Mouse (Mus musculus): ENCODE measurements around the gene Lsm7. TPM values are rescaled to one million over a fixed set of nuclear protein-coding genes. Genes with fewer than 3 reads are reported as not detected.

Gene Lsm7
- polyA plus RNA-seq, 1 experiment: 242 TPM

- peak overlapping the region; percentile 26 for H3K4me3 ChIP-seq (ENCODE audit: control insufficient read depth, insufficient read depth, low read length)
- H3K4me1 ChIP-seq (replicated peaks; ENCODE audit: control insufficient read depth, insufficient read depth, low read length): peaks cover 16% of the 10 kb centered on the region
- peaks cover 19% of the 10 kb centered on the region for H3K36me3 ChIP-seq (ENCODE audit: control insufficient read depth, insufficient read depth, low read length)
- no peak overlapping the region for H3K27ac ChIP-seq (ENCODE audit: control insufficient read depth, insufficient read depth, low read length)
- no peak for DNase-seq
- WGBS: 74% methylated on average over 34 of the region's 34 CpGs
- TF ChIP-seq POLR2A (IDR thresholded peaks at IDR 0.05; ENCODE audit: control insufficient read depth, extremely low read depth, insufficient read depth, low read length, poor library complexity): no peak
- no peak for TF ChIP-seq CTCF (IDR thresholded peaks at IDR 0.05; ENCODE audit: borderline replicate concordance, control insufficient read depth, extremely low read depth, insufficient read depth, low read length, poor library complexity)
- H3K27me3 ChIP-seq (ENCODE audit: control insufficient read depth, insufficient read depth, low read length): peaks cover 21% of the 10 kb centered on the region
Observed at GRCm38 (mm10) chr10:80806341-80807056, 48.5 kb downstream of the Lsm7 start.

GRCm38 (mm10) chr10:80805925-80806324, 49.1 kb downstream of the Lsm7 start:
- peaks cover 16% of the 10 kb centered on the region for H3K4me1 ChIP-seq (replicated peaks; ENCODE audit: control insufficient read depth, insufficient read depth, low read length)
- peaks cover 21% of the 10 kb centered on the region for H3K27me3 ChIP-seq (ENCODE audit: control insufficient read depth, insufficient read depth, low read length)
- WGBS: 17% methylated on average over 3 of the region's 3 CpGs
- H3K36me3 ChIP-seq (ENCODE audit: control insufficient read depth, insufficient read depth, low read length): peaks cover 23% of the 10 kb centered on the region
- no peak overlapping the region for H3K4me3 ChIP-seq (ENCODE audit: control insufficient read depth, insufficient read depth, low read length)
- DNase-seq: peak; percentile 72
- no peak overlapping the region for H3K27ac ChIP-seq (ENCODE audit: control insufficient read depth, insufficient read depth, low read length)
- TF ChIP-seq POLR2A (IDR thresholded peaks at IDR 0.05; ENCODE audit: control insufficient read depth, extremely low read depth, insufficient read depth, low read length, poor library complexity) (no peak), CTCF (IDR thresholded peaks at IDR 0.05; ENCODE audit: borderline replicate concordance, control insufficient read depth, extremely low read depth, insufficient read depth, low read length, poor library complexity) (peak; percentile 74)

- Histone ChIP-seq H3K4me1 (replicated peaks; ENCODE audit: control insufficient read depth, insufficient read depth, low read length) (peaks cover 16% of the 10 kb centered on the region), H3K27me3 (ENCODE audit: control insufficient read depth, insufficient read depth, low read length) (peaks cover 20% of the 10 kb centered on the region), H3K27ac (ENCODE audit: control insufficient read depth, insufficient read depth, low read length) (no peak overlapping the region), H3K4me3 (ENCODE audit: control insufficient read depth, insufficient read depth, low read length) (no peak overlapping the region), H3K36me3 (ENCODE audit: control insufficient read depth, insufficient read depth, low read length) (peaks cover 23% of the 10 kb centered on the region)
- no peak for DNase-seq
- TF ChIP-seq POLR2A (IDR thresholded peaks at IDR 0.05; ENCODE audit: control insufficient read depth, extremely low read depth, insufficient read depth, low read length, poor library complexity) (no peak), CTCF (IDR thresholded peaks at IDR 0.05; ENCODE audit: borderline replicate concordance, control insufficient read depth, extremely low read depth, insufficient read depth, low read length, poor library complexity) (no peak)
- 93% methylated on average over 5 of the region's 5 CpGs for WGBS
Observed at GRCm38 (mm10) chr10:80805322-80805721, 49.7 kb downstream of the Lsm7 start.

- H3K36me3 ChIP-seq (ENCODE audit: control insufficient read depth, insufficient read depth, low read length): peaks cover 23% of the 10 kb centered on the region
- H3K4me1 ChIP-seq (replicated peaks; ENCODE audit: control insufficient read depth, insufficient read depth, low read length): peaks cover 19% of the 10 kb centered on the region
- TF ChIP-seq CTCF (IDR thresholded peaks at IDR 0.05; ENCODE audit: borderline replicate concordance, control insufficient read depth, extremely low read depth, insufficient read depth, low read length, poor library complexity): no peak
- no peak for TF ChIP-seq POLR2A (IDR thresholded peaks at IDR 0.05; ENCODE audit: control insufficient read depth, extremely low read depth, insufficient read depth, low read length, poor library complexity)
- WGBS: 91% methylated on average over 6 of the region's 6 CpGs
- H3K27me3 ChIP-seq (ENCODE audit: control insufficient read depth, insufficient read depth, low read length): peaks cover 16% of the 10 kb centered on the region
- no peak for DNase-seq
- no peak within 1 kb of the TSS for H3K4me3 ChIP-seq (ENCODE audit: control insufficient read depth, insufficient read depth, low read length)
- H3K27ac ChIP-seq (ENCODE audit: control insufficient read depth, insufficient read depth, low read length): no peak within 1 kb of the TSS
Observed at GRCm38 (mm10) chr10:80804916-80805315, 50.1 kb downstream of the Lsm7 start, which contains the start of gene Amh. Amh (plus strand) TSS chr10:80805243.

GRCm38 (mm10) chr10:80804340-80804739, 50.7 kb downstream of the Lsm7 start:
- H3K27me3 ChIP-seq (ENCODE audit: control insufficient read depth, insufficient read depth, low read length): peaks cover 13% of the 10 kb centered on the region
- TF ChIP-seq POLR2A (IDR thresholded peaks at IDR 0.05; ENCODE audit: control insufficient read depth, extremely low read depth, insufficient read depth, low read length, poor library complexity) (no peak), CTCF (IDR thresholded peaks at IDR 0.05; ENCODE audit: borderline replicate concordance, control insufficient read depth, extremely low read depth, insufficient read depth, low read length, poor library complexity) (no peak)
- H3K36me3 ChIP-seq (ENCODE audit: control insufficient read depth, insufficient read depth, low read length): peaks cover 23% of the 10 kb centered on the region
- no peak overlapping the region for H3K4me3 ChIP-seq (ENCODE audit: control insufficient read depth, insufficient read depth, low read length)
- 100% methylated on average over 2 of the region's 2 CpGs for WGBS
- H3K27ac ChIP-seq (ENCODE audit: control insufficient read depth, insufficient read depth, low read length): no peak overlapping the region
- no peak for DNase-seq
- H3K4me1 ChIP-seq (replicated peaks; ENCODE audit: control insufficient read depth, insufficient read depth, low read length): peaks cover 22% of the 10 kb centered on the region

- no peak overlapping the region for H3K4me3 ChIP-seq (ENCODE audit: control insufficient read depth, insufficient read depth, low read length)
- H3K36me3 ChIP-seq (ENCODE audit: control insufficient read depth, insufficient read depth, low read length): peaks cover 23% of the 10 kb centered on the region
- WGBS: 96% methylated on average over 3 of the region's 3 CpGs
- H3K27ac ChIP-seq (ENCODE audit: control insufficient read depth, insufficient read depth, low read length): no peak overlapping the region
- no peak for DNase-seq
- H3K4me1 ChIP-seq (replicated peaks; ENCODE audit: control insufficient read depth, insufficient read depth, low read length): peaks cover 22% of the 10 kb centered on the region
- no peak for TF ChIP-seq POLR2A (IDR thresholded peaks at IDR 0.05; ENCODE audit: control insufficient read depth, extremely low read depth, insufficient read depth, low read length, poor library complexity)
- TF ChIP-seq CTCF (IDR thresholded peaks at IDR 0.05; ENCODE audit: borderline replicate concordance, control insufficient read depth, extremely low read depth, insufficient read depth, low read length, poor library complexity): no peak
- no peaks in the 10 kb centered on the region; the same call in 1 of the 2 replicates for H3K27me3 ChIP-seq (ENCODE audit: control insufficient read depth, insufficient read depth, low read length)
Observed at GRCm38 (mm10) chr10:80802996-80803395, 52.0 kb downstream of the Lsm7 start.

Other genes starting within 250 kb of the Lsm7 start
- gene Gm49322, start 249.2 kb downstream of the Lsm7 start, polyA plus RNA-seq (2012; rRNA removed): 7.5 and 8.1 TPM in 2 replicates
- gene Csnk1g2, start 232.4 kb downstream of the Lsm7 start, polyA plus RNA-seq (2012; rRNA removed): 492 and 499 TPM in 2 replicates
- 94.7 and 103 TPM in 2 replicates for gene Btbd2, start 198.1 kb downstream of the Lsm7 start, polyA plus RNA-seq (2012; rRNA removed)
- gene Mknk2, start 177.1 kb downstream of the Lsm7 start, polyA plus RNA-seq (2012; rRNA removed): 606 and 621 TPM in 2 replicates
- 252 and 261 TPM in 2 replicates for gene Mob3a, start 153.2 kb downstream of the Lsm7 start, polyA plus RNA-seq (2012; rRNA removed)
- gene Izumo4, start 153.0 kb downstream of the Lsm7 start, polyA plus RNA-seq (2012; rRNA removed): 56.4 and 66.9 TPM in 2 replicates
- 182 and 195 TPM in 2 replicates for gene Ap3d1, start 112.9 kb downstream of the Lsm7 start, polyA plus RNA-seq (2012; rRNA removed)
- gene Dot1l, start 100.0 kb downstream of the Lsm7 start, polyA plus RNA-seq (2012; rRNA removed): 121 and 155 TPM in 2 replicates
- gene Sf3a2, start 57.0 kb downstream of the Lsm7 start, polyA plus RNA-seq (2012; rRNA removed): 94.6 and 119 TPM in 2 replicates
- 142 and 153 TPM in 2 replicates for gene Plekhj1, start 56.6 kb downstream of the Lsm7 start, polyA plus RNA-seq (2012; rRNA removed)
- gene Amh, start 50.0 kb downstream of the Lsm7 start, polyA plus RNA-seq (2012; rRNA removed): 6.3 and 8.8 TPM in 2 replicates
- 0.24 TPM in 1 of 2 replicates, not detected in the other for gene Jsrp1, start 41.7 kb downstream of the Lsm7 start, polyA plus RNA-seq (2012; rRNA removed)
- 1,706 and 1,988 TPM in 2 replicates for gene Oaz1, start 28.6 kb downstream of the Lsm7 start, polyA plus RNA-seq (2012; rRNA removed)
- 0.10 and 1.0 TPM in 2 replicates for gene Lingo3, start 11.2 kb downstream of the Lsm7 start, polyA plus RNA-seq (2012; rRNA removed)
- 153 and 167 TPM in 2 replicates for gene Sppl2b, start 66 bp upstream of the Lsm7 start, polyA plus RNA-seq (2012; rRNA removed)
- 0.23 and 0.28 TPM in 2 replicates for gene Tmprss9, start 16.6 kb upstream of the Lsm7 start, polyA plus RNA-seq (2012; rRNA removed)
- gene Timm13, start 45.8 kb upstream of the Lsm7 start, polyA plus RNA-seq (2012; rRNA removed): 227 and 310 TPM in 2 replicates
- 44.2 and 52.7 TPM in 2 replicates for gene Lmnb2, start 63.0 kb upstream of the Lsm7 start, polyA plus RNA-seq (2012; rRNA removed)
- 36.2 and 53.2 TPM in 2 replicates for gene Gadd45b, start 74.9 kb upstream of the Lsm7 start, polyA plus RNA-seq (2012; rRNA removed)
- 0.63 and 0.80 TPM in 2 replicates for gene Gng7, start 159.7 kb upstream of the Lsm7 start, polyA plus RNA-seq (2012; rRNA removed)
- gene Diras1, start 170.5 kb upstream of the Lsm7 start, polyA plus RNA-seq (2012; rRNA removed): 0.05 and 0.13 TPM in 2 replicates
- gene Slc39a3, start 182.2 kb upstream of the Lsm7 start, polyA plus RNA-seq (2012; rRNA removed): 52.7 and 57.6 TPM in 2 replicates
- 265 and 279 TPM in 2 replicates for gene Sgta, start 205.0 kb upstream of the Lsm7 start, polyA plus RNA-seq (2012; rRNA removed)
- 30.7 and 35.7 TPM in 2 replicates for gene Thop1, start 214.8 kb upstream of the Lsm7 start, polyA plus RNA-seq (2012; rRNA removed)
- gene Creb3l3, start 243.7 kb upstream of the Lsm7 start, polyA plus RNA-seq (2012; rRNA removed): 0.39 and 1.0 TPM in 2 replicates